Mouse (Mus musculus): ENCODE measurements around the gene Myzap.
"Not testable (repeated sequence)": the region's sequence is repeated elsewhere in the genome, so short reads cannot be mapped to it uniquely, and the experiment has no call there.

Myzap gene

DNA sequence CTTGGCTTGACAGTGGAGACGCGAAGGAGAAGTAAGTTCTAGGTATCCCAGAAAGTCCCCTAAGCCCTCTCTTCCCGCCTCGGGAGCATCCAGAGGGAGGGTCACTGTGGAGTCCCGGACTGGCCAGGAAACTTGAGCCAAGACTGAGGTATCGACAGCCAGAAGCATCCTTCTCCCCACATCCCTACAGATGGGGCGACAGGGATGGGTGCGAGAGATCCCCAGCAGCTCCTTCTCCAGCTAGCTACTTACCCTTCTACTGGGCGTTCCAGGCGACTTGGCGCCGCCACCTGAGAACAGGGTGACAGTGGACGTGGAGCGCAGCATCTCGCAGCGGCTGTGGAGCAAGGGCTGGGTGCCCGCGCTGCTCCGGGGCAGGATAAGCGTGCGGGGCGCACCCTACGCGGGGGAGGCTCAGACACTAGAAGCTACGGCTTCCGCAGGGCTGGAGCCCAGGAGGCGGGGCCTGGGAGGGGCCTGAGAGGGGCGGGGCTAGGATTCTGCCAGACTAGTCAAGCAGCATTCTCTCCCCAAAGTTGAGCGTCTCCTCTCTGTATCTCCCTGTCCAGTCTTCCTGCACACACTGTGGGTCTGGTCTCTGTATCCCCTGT lies at the start of gene Myzap:
Myzap (minus strand) TSS at position 423 of the 611 bp plus-strand sequence.
- peak; percentile 99 for DNase-seq

DNA sequence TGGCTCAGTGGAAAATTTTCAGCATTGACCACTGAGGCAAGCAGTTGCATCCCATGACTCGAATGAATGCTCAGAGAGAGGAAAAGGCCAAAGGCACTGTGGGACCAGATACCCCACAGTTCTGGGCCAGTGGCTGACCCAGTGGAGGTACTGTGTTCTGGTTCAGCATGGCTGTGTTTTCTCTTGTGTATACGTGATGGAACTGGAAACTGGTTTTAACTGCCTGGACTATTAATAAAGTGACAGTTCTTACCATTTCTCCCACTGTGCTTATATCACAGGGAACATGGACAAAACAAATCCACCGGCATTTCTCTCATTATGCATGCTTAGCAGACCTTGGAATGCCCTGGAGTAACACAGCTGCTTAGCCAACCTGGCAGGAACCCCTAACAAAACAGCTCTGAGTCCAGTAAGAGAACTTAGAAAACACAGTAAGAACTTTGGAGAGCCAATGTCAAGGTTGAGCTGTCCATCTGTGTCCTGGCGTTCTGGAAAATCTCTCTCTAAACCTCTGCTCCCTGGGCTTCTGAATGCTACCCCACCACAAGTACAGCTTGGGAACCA lies 48.3 kb upstream of the Myzap start:
- DNase-seq, result no peak

DNA sequence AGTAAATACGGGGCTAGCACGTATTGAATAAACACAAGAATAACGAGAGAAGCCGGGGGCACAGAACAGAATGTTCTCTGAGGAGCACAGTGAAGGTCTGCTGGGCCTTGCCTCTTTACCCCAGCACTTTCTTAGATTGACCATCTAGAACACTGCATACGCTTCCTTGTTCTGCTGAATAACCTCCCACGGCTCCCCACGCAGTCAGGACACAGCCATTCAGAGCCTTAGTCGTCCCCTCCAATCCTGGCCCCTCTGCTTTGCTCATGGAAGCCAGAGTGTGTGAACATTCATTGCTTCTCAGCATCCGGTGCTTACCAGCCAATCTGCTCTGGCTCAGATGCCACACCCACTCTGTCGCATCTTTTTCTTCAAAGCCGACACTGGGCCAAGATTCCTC lies 46.0 kb upstream of the Myzap start:
- no peak for DNase-seq

DNA sequence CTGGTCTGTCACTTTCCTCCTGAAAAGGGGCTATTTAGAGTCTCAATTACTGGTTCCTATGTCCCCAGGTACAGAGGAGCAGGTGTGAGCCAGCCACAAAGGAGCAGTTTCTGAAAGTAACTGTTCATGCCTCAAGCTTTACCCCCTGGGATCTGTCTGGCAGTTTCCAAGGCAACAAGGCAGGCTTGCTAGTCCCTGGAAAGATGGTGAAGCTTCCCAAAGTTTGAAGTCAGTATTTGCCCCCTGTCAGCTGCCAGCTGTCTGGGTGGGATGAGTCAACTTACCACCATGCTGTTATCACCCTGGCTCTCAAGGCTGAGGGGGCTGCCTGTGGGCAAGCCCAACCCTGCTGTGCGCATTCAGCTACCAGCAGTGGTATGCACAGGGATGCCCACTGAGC lies 44.7 kb upstream of the Myzap start:
- no peak for DNase-seq

DNA sequence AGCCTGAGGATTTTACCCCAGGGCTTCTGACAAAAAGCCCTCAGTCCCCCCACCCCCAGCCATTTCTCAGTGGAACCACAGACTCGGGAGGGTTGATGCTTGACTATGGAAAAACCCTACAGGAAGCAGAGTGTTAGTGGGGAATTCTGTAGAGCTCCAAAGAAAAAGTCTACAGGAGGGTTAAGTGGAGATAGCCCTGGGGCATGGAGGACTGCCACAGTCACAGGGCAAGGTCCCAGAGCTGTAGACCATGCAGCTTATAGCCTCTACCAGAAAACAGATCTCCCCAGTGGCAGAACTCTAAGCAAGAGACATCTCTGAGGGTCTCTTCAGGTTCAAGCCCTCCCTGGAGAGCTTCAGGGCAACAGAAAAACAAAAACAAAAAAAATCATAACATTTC lies 43.5 kb upstream of the Myzap start:
- DNase-seq, result no peak

DNA sequence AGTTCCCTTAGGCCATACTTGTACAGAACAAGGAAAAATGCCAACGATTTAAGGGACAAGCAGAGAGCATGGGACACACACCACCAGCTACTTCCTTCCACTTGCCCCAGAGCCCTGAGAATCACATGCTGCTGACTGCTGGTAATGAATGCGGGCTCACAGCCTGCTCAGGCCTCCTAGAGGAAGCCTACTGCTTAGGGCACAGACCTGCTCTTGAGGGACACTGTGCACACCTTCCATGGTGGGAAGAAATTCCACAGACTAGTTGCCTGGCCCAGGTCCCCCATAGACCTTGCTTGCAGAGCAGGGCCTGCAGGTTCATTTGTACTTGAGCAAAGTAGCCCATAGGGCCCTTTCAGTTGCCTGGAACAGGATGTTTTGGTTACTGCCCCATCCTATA lies 42.8 kb upstream of the Myzap start:
- no peak for DNase-seq

DNA sequence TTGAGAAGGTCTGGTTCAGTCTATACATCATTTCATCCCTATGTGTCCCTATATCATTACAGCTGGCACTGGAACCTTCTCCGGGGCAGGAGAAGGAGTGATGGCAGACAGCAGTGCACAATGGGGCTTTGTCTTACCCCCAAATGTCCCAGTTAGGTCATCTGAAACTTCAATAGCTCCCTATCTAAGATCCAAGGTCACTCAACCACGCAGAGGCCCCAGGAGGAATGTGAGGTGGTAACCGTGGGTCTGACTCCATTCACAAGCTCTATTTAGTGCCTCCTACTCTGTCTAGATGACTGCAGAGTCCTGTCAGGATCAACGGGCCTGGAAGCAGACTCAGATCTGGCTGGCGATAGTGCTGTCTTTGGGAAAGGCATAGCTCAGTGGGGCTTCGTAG lies 36.8 kb upstream of the Myzap start:
- peak; percentile 88 for DNase-seq

DNA sequence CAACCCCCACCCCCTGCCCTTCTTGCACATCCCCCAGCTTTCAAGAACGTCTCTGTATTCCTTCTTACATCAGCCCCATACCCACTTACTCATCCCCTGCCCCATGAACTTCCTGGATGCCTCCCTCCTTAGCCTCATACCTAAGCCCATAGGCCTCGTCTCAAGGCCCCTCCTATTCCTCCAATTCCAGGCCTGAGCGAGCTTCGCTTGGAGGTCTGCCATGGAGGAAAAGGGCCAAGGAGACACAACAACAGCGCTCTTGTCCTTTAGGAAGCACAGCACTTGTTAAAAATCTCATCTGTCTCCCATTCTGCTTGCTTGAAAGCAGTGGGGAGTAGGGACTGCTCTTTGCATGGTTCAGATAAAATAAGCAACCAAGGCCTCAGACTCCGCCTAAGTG lies 36.1 kb upstream of the Myzap start:
- DNase-seq, result peak; percentile 85

DNA sequence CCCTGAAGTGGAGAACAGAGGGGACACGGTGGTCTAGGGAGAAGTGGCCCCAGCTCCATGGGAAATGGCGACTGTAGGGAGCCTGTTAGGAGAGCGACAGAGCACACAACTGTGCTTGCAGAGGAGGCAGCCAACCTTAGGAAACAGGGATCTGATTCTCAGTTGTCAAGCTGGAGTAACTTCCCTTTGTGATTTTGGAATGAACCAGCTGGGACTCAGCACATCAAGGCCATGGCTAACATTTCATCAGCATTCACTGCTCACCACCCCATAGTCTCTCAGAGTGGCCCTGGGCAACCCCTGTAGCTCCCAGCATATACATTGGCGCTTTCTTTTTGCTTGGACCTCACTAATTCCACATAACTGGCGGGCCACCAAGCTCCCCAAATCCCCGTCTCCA lies 33.8 kb upstream of the Myzap start:
- no peak for DNase-seq

DNA sequence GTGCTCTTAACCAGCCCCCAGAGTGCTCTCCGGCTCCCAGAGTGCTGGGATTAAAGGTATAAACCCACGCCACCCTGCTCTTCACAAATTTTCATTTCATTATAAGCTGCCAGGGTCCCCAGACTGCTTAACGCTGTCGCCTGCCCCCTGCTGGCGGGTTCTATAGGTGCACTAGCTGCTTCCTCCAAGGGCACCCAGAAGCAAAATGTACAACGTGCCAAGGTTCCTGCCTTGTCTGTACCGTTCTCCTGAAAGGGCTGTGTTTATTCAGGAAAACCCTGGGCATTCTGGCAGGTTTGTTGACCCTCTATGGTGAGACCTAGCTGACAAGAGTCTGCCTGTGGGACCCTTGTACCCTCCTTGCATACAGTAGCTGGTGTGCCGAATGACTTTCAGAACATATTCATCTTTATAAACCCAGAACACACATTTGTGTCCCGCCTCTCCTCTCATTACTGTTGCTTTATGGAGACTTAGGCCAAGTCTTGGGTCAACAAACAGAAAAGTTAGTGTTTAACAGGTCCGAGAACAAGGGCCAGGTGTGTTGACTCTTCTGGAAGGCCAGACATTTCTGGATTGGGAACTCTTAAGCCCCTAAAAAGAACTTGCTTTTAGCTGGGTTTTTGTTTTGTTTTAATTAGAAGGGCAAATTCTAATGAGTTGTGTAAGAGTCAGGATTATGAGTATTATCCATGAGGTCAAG lies 32.8 kb upstream of the Myzap start:
- no peak for DNase-seq

DNA sequence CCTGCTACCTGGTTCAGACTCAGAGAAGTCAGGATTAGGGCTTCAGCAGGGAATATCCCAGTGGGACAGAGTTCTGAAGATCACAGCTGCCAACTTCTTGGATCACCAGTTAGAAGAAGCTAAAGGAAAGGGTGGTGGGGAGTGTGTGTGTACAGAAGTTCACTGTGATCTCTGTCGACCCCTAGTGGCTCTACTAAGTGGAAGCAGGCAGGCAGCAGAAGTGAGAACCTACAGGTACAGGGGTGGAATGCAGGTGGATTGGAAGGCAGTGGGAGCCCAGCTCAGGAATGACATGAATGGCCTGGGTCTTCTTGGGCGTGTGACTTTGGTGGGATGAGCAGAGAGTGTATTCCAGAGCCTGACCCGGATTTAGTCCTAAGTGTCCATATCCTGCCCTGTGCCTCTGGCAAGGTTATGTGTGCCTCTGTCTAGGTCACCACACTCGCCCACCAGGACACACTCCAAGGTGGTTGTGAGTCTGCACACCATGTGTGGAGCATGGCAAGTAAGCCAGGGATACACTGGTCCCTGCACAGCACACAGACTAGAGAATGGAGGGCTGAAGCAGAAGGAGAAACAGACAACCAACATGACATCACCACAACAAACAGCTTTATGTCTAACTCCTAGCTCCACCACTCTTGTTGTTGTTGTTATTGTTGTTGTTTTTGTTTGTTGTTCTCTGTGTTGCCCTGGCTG lies 31.9 kb upstream of the Myzap start:
- no peak for DNase-seq

DNA sequence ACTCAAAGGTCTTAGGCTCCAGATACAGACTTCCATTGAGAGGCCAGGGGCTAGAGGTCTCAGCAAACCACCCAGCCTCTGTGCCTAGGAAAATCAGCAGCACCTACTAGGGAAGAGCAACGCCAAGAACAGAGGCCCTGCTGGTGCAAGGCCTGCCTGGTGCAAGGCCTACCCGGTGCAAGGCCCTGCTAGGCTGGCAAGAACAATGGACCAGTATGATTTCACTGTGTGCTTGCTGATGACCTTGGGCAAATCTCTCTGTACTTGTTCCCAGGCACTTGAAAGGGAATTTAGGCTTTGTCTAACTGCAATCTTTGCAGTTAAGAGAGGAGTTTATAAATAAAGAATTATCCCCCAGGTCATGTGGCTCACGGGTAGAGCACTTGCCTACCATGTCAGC lies 30.4 kb upstream of the Myzap start:
- DNase-seq, result no peak

DNA sequence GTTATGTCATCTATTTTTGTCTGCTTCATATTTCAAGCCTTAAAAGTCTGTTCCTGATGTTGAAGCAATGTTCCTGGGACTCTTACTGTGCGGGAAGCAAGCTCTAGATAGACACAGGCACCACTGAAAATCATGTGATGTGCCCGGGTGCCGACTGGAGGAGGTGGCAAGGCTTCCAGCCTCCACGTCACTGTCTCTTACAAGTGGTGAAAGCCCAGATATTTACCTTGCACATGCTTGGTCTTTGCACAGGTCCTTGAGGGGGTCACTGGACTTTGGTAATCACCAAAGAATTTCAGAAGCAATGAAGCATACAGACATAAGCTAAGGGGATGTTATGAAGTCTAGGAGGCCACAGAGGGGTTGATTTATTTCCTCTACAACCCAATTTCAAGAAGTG lies 29.8 kb upstream of the Myzap start:
- no peak for DNase-seq

DNA sequence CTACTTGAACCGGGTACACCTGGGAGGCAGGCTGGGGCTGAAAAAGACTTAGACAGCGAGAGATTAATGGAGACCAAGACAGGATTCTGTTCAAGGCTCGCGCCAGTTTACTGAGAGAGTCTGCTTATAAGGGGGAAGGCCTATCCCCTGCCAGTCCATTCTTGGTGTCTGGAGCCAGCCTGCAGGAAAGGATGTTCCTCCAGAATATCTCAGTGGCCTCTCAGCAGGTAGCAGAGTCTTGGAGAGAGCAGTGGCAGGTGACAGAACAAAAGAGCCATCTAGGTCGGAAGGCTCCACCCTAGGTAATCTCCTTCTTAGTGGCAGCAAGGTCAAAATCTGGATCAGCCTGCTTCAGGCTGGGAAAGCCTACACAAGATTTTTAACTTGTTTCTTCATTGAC lies 28.0 kb upstream of the Myzap start:
- DNase-seq, result not testable (repeated sequence)

DNA sequence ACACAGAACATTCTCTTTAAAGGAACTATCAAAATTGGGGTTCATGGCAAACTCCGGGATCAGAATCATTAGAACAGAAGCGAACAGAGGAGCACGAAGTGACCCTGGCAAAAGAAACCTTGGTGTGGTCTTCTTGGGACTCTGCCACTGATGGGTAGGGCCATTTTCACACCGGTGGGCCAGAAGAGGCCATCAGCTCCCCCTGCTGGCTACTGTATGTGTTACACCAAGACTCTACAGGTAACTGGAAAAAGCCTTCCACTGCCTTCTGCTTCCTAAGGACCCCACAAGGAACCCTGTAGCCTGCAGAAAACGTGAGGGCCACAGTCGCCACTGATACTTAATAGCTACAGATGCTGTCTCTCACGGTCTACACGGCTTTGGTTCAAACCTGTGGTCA lies 25.2 kb upstream of the Myzap start:
- no peak for DNase-seq

DNA sequence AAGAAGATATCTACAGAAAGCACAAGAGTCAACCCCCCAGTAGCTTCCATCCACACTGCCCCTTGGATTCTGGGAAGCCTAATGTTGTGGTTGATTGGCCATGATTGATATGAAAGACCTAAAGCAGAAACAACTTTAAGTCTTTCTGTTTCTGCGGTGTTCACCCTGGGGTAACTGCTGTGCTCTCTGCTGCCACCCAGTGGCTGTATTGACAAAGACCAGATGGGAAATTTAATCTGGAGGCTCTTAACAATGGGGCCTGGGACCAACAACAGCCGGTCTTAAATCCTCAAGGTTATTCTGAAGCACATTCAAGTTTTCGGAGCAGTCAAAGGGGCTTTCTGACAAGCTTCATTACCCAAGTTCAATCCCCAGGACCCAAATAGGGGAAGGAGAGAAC lies 24.0 kb upstream of the Myzap start:
- peak; percentile 97 for DNase-seq

DNA sequence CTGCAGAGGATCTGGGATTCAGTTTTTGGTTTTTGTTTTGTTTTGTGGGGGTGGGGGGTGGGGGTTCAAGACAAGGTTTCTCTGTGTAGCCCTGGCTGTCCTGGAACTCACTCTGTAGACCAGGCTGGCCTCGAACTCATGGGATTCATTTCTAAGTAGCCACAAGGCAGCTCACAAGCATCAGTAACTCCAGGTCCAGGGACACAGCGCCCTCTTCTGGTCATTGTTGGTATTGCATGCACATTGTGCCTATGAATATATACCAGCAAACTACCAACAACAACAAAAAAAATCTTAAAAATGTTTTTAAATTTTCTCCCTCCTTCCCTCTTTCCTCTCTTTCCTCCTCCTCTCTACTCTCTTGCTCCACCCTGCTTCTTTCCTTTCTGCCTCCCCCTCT lies 22.5 kb upstream of the Myzap start:
- DNase-seq, result no peak

DNA sequence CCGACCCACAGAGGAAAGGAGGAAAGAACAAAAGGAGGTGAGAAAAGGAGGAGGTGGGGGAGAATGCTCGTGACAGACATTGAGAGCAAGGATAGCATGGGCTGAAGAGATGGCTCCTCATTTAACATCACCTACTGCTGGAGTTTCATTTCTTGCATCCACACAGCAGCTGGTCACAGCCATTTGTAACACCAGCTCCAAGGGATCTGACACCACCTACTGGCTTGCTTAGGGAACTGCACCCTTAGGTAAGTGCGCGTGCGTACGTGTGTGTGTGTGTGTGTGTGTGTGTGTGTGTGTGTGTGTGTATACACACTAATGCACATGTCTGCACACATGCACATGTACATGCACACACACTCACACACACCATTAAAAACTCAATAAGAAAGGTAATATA lies 20.8 kb upstream of the Myzap start:
- no peak for DNase-seq

DNA sequence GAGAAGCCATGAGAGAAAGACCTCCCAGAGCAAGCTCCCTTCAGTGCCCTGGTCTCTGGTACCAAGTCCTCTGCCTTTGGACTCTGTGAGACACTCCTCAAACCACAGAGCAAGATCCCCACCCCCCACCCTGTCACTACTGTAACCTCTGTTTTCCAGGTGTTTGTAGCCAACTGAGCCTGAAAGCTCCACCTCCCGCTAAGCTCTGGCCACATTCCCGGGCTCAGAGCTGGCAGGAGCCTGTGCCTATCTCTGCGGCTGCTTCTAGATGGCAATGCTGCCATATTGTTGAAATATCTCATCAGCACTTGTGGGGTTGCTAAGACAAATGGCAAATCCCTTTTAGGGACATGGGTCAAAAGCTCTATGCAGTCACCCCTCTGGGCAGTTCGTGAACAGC lies 19.7 kb upstream of the Myzap start:
- no peak for DNase-seq

DNA sequence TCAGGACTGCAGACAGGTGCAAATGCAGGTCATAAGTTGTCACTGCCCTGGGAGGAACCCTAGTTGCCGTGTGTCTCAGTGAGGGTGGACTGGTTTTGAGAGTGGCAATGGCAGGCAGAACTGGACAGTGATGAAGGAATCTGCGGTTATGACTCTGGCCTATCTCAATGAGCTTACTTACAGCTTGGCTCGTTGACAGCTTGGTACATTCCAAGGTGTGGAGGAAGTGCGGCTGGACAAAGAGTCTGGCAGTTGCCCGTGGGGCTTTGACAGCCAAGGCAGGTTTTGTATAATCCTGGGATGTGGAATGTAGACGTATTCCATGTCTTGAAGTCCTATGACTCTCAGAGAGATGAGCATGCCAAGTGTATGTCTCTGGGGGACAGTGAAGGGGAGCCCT lies 16.9 kb upstream of the Myzap start:
- DNase-seq, result no peak

DNA sequence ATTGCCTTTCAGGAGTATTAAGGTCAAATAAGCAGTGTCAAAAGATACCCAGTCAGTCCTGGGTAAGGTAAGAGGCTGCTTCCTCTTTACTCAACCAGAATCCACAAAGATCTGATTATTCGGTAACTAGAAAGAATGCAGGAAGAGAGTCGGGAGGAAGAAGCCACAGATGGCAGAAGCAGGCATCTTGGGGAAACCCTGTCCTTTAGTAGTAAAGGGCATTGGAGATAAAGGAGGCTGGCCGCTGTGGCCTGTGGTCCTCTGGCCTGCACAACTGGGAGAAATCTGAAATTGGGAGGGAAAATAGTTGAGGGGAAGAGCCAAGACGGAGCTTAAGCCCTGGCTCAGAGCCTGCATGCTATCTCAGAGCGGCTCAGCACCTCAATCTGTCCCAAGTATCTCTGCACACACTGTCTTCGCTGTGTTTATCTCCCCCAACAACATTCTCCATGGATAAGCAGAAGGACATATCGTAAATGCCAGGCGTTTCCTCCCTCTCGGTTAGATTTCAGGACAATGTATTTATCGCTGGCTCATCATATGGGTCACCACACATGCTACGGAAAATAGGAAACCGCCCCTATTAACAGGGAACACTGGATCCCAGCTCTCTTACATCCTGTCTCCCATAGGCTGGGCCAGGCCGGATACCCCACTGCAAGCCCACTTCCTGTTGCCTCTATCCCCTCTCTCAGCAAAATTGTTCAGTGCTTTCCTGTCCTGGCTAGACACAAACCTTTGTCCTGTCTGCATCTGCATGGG lies 14.3 kb upstream of the Myzap start:
- DNase-seq, result peak; percentile 96

DNA sequence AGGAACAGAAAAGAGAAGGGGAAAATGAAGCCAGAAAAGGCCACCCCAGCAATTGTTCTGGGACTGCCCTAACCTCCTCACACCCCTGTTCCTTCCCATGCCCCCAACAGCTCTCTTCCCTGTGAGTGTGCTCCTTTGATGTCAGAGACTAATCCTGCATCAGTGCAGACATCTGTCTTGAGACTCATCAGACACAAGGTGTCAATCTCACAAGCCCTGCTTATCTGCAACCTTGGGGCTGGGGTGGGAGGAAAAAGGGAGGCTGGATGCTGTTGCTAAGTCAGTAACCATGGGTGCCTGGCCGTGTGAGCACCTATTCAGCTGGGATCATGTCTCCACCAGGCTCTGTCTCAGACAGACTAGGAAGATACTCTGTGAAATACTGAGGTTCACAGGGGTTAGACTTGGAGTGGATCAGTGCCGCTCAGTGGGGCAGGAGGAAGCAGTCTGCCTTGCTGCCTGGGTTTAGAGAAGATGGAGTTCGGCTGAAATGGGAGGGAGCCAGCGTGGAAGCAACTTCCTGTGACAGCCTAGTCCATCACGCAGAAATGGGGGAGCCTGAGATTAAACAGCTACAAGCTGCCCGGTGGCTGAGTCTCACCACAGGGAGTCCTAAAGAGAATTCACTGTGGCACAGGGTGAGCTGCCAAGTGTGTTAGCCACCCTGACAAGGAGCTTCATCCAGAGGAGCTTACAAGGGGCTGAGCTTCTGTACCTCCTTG lies 12.9 kb upstream of the Myzap start:
- DNase-seq, result no peak

DNA sequence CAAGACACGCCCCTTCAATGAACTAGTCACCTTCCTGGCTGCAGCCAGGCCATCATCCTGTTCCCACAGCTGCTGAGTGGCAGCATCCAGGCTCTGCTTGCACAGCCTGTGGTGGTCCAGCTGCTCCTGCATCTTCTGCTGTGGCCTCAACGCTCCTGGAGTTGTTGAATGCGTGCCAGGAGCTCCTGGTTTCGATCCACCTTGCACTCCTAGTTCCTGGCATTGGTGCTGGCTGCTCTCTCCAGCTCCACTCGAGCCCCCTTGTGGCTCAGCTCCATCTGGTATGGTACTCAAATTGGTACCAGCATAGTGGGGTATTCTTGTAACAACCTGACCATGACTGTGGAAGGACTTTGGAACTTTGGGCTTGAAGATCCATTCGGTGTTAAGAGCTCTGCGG lies 7.7 kb upstream of the Myzap start:
- DNase-seq, result no peak
